Mouse (Mus musculus) retina, embryonic 14.5 days (tissue): ENCODE results near the gene Insyn1.
A peak's percentile ranks its signal among the peaks of the same experiment; 100 is the strongest.

Experiments used
- DNase-seq: peaks from one replicate; pipeline ENCODE4 v3.0.0-alpha.2; 2015; ENCODE audit warnings: low spot score

Gene Insyn1

GRCm38 (mm10) chr9:58534766-58535165, 46.4 kb downstream of the Insyn1 start:
- DNase-seq = peak; percentile 88

- peak; percentile 78 for DNase-seq
Measured at GRCm38 (mm10) chr9:58535447-58536134, 47.2 kb downstream of the Insyn1 start.

GRCm38 (mm10) chr9:58537774-58538173, 49.4 kb downstream of the Insyn1 start:
- DNase-seq = no peak

GRCm38 (mm10) chr9:58539886-58540285, 51.5 kb downstream of the Insyn1 start:
- DNase-seq = peak; percentile 89

GRCm38 (mm10) chr9:58541895-58542338, 53.5 kb downstream of the Insyn1 start:
- DNase-seq = no peak

GRCm38 (mm10) chr9:58544879-58545324, 56.5 kb downstream of the Insyn1 start:
- peak; percentile 16 for DNase-seq

- no peak for DNase-seq
Measured at GRCm38 (mm10) chr9:58545428-58545827, 57.0 kb downstream of the Insyn1 start.

GRCm38 (mm10) chr9:58546630-58547360, 58.4 kb downstream of the Insyn1 start:
- DNase-seq = no peak

GRCm38 (mm10) chr9:58548897-58549296, 60.5 kb downstream of the Insyn1 start:
- DNase-seq = no peak
